Mouse (Mus musculus) heart, postnatal 0 days (tissue): ENCODE data around the gene Stard8.

Experiments used
- CTCF ChIP-seq: IDR thresholded peaks from 2 replicates; pipeline ENCODE4 v1.5.1; 2016; ENCODE audit warnings: antibody characterized with exemption, control low read depth, low read depth
- EP300 ChIP-seq: IDR thresholded peaks from 2 replicates; pipeline ENCODE4 v1.6.1; 2016; ENCODE audit warnings: antibody characterized with exemption, low read depth

GRCm38 (mm10) chrX:98959050-98959449, 44.0 kb upstream of the Stard8 start:
- TF ChIP-seq CTCF = no peak
- TF ChIP-seq EP300 = no peak
